Mouse (Mus musculus) lung, embryonic 14.5 days (tissue): Measurements from ENCODE around the gene Tap2. TPM values are rescaled to one million over a fixed set of nuclear protein-coding genes. Genes with fewer than 3 reads are reported as not detected.
"Not testable (repeated sequence)": the region's sequence is repeated elsewhere in the genome, so short reads cannot be mapped to it uniquely, and the experiment has no call there.

Source experiments
- ATAC-seq: fragments of 200-750 bp; cut with Nextera tagmentation; 2 replicates; pipeline ENCODE4 v1.8.0; 2017; ENCODE audit warnings: mild to moderate bottlenecking, moderate TSS enrichment, moderate library complexity; ENCODE audit not compliant: insufficient read depth
- DNase-seq: peaks from one replicate; pipeline ENCODE4 v3.0.0-alpha.2; 2015
- H3K27ac ChIP-seq: fragments of 300-500 bp; sonication (generic); 2 replicates; pipeline ENCODE4 v1.5.1; 2014; ENCODE audit warnings: low read depth, mild to moderate bottlenecking, moderate library complexity
- H3K27me3 ChIP-seq: fragments of 300-500 bp; sonication (generic); 2 replicates; pipeline ENCODE4 v1.6.1; 2014; ENCODE audit warnings: low read length, control low read depth; ENCODE audit not compliant: insufficient read depth
- H3K36me3 ChIP-seq: fragments of 300-500 bp; sonication (generic); 2 replicates; pipeline ENCODE4 v1.6.1; 2014; ENCODE audit warnings: control low read depth; ENCODE audit not compliant: insufficient read depth
- H3K4me1 ChIP-seq: fragments of 300-500 bp; sonication (generic); 2 replicates; pipeline ENCODE4 v1.6.1; 2014; ENCODE audit warnings: antibody characterized with exemption, control low read depth; ENCODE audit not compliant: insufficient read depth
- H3K4me2 ChIP-seq: fragments of 300-500 bp; sonication (generic); 2 replicates; pipeline ENCODE4 v1.6.1; 2014; ENCODE audit warnings: mild to moderate bottlenecking
- H3K4me3 ChIP-seq: fragments of 300-500 bp; sonication (generic); 2 replicates; pipeline ENCODE4 v1.5.1; 2014; ENCODE audit warnings: low read depth, low read length
- H3K9ac ChIP-seq: fragments of 300-500 bp; sonication (generic); 2 replicates; pipeline ENCODE4 v1.6.1; 2014
- H3K9me3 ChIP-seq: fragments of 300-500 bp; sonication (generic); 2 replicates; pipeline ENCODE4 v1.6.1; 2016; ENCODE audit warnings: low read depth, low read length, control low read depth
- CTCF ChIP-seq: IDR thresholded peaks from 2 replicates; pipeline ENCODE4 v1.5.1; 2016; ENCODE audit warnings: antibody characterized with exemption, low read depth
- WGBS: fragments of 180-500 bp; shearing (Covaris S2); extraction: QIAGEN DNeasy Blood & Tissue Kit; methylation state at CpG from one replicate; pipeline ENCODE4 v1.1.7; 2014; 5-methylcytosine and 5-hydroxymethylcytosine counted together
- polyA plus RNA-seq: library from polyadenylated mRNA; unstranded; fragments of >200 nt; fragmentation: Nextera tagmentation; extraction: Ambion mirVana; gene quantifications from 2 replicates; pipeline ENCODE4 v1.2.1, GENCODE M21; 2014

The Tap2 gene
- polyA plus RNA-seq, 1 experiment from 2014 or later = 3.7 TPM

GRCm38 (mm10) chr17:34215176-34215575 is 11.8 kb downstream of the Tap2 start:
- 83% methylated on average over 12 of the region's 12 CpGs for WGBS
- no peak overlapping the region for H3K27ac ChIP-seq
- no peak overlapping the region for H3K4me2 ChIP-seq
- no peak for TF ChIP-seq CTCF
- H3K36me3 ChIP-seq = no peaks in the 10 kb centered on the region
- H3K27me3 ChIP-seq = peaks cover 36% of the 10 kb centered on the region
- no peak overlapping the region for H3K9ac ChIP-seq
- no peaks in the 10 kb centered on the region for H3K4me1 ChIP-seq
- H3K4me3 ChIP-seq = no peak overlapping the region
- DNase-seq (no peak), ATAC-seq (no peak)
- no peaks in the 10 kb centered on the region for H3K9me3 ChIP-seq

GRCm38 (mm10) chr17:34217216-34217928 is 14.0 kb downstream of the Tap2 start:
- no peak for TF ChIP-seq CTCF
- 80% methylated on average over 8 of the region's 8 CpGs for WGBS
- no peaks in the 10 kb centered on the region for H3K4me1 ChIP-seq
- H3K27me3 ChIP-seq = peaks cover 24% of the 10 kb centered on the region
- H3K4me2 ChIP-seq = no peak overlapping the region
- DNase-seq = no peak
- H3K4me3 ChIP-seq = no peak overlapping the region
- no peak overlapping the region for H3K27ac ChIP-seq
- no peak for ATAC-seq
- H3K9me3 ChIP-seq = no peaks in the 10 kb centered on the region
- no peaks in the 10 kb centered on the region for H3K36me3 ChIP-seq
- H3K9ac ChIP-seq = no peak overlapping the region

- no peak for TF ChIP-seq CTCF
- H3K4me2 ChIP-seq = no peak overlapping the region
- H3K4me1 ChIP-seq = no peaks in the 10 kb centered on the region
- whole genome bisulfite sequencing = 84% methylated on average over 5 of the region's 5 CpGs
- H3K27ac ChIP-seq = no peak overlapping the region
- no peak for DNase-seq
- no peaks in the 10 kb centered on the region for H3K36me3 ChIP-seq
- no peak overlapping the region for H3K9ac ChIP-seq
- ATAC-seq = no peak
- H3K4me3 ChIP-seq = no peak overlapping the region
- H3K9me3 ChIP-seq = no peaks in the 10 kb centered on the region
- peaks cover 20% of the 10 kb centered on the region for H3K27me3 ChIP-seq
Observed at GRCm38 (mm10) chr17:34217986-34218385, 14.7 kb downstream of the Tap2 start.

- Histone ChIP-seq H3K27ac (no peak overlapping the region), H3K27me3 (peaks cover 15% of the 10 kb centered on the region), H3K4me3 (no peak overlapping the region), H3K36me3 (no peaks in the 10 kb centered on the region), H3K9me3 (no peaks in the 10 kb centered on the region), H3K4me2 (no peak overlapping the region), H3K4me1 (no peaks in the 10 kb centered on the region), H3K9ac (no peak overlapping the region)
- DNase-seq (no peak), ATAC-seq (no peak)
- WGBS = 78% methylated on average over 11 of the region's 11 CpGs
- TF ChIP-seq CTCF = no peak
Observed at GRCm38 (mm10) chr17:34218675-34219074, 15.3 kb downstream of the Tap2 start.

- not testable (repeated sequence) for H3K9ac ChIP-seq, ATAC-seq, H3K36me3 ChIP-seq, H3K9me3 ChIP-seq, H3K27ac ChIP-seq, DNase-seq, H3K4me2 ChIP-seq, H3K4me1 ChIP-seq, H3K4me3 ChIP-seq
- WGBS = 89% methylated on average over 8 of the region's 11 CpGs
- peaks cover 11% of the 10 kb centered on the region for H3K27me3 ChIP-seq
- peak; percentile 47 for TF ChIP-seq CTCF
Observed at GRCm38 (mm10) chr17:34219096-34219495, 15.8 kb downstream of the Tap2 start.

GRCm38 (mm10) chr17:34219801-34220200 is 16.5 kb downstream of the Tap2 start:
- H3K4me3 ChIP-seq, H3K27me3 ChIP-seq, H3K36me3 ChIP-seq, H3K27ac ChIP-seq, H3K4me2 ChIP-seq, H3K4me1 ChIP-seq, DNase-seq, ATAC-seq, H3K9ac ChIP-seq, H3K9me3 ChIP-seq: not testable (repeated sequence)
- 97% methylated on average over 3 of the region's 7 CpGs for WGBS

GRCm38 (mm10) chr17:34220401-34220800 is 17.1 kb downstream of the Tap2 start:
- not testable (repeated sequence) for ATAC-seq, H3K9me3 ChIP-seq, DNase-seq, H3K27me3 ChIP-seq, H3K4me3 ChIP-seq, H3K36me3 ChIP-seq, H3K27ac ChIP-seq, H3K4me2 ChIP-seq, H3K9ac ChIP-seq, H3K4me1 ChIP-seq
- WGBS = 91% methylated on average over 5 of the region's 16 CpGs
